Mouse (Mus musculus): Measurements from ENCODE around the gene Adipor1. TPM values are rescaled to one million over a fixed set of nuclear protein-coding genes. Genes with fewer than 3 reads are reported as not detected.
"Not testable (repeated sequence)": the region's sequence is repeated elsewhere in the genome, so short reads cannot be mapped to it uniquely, and the experiment has no call there.

Gene Adipor1
- total RNA-seq, 1 experiment from 2014 or later, result 373 TPM

DNA sequence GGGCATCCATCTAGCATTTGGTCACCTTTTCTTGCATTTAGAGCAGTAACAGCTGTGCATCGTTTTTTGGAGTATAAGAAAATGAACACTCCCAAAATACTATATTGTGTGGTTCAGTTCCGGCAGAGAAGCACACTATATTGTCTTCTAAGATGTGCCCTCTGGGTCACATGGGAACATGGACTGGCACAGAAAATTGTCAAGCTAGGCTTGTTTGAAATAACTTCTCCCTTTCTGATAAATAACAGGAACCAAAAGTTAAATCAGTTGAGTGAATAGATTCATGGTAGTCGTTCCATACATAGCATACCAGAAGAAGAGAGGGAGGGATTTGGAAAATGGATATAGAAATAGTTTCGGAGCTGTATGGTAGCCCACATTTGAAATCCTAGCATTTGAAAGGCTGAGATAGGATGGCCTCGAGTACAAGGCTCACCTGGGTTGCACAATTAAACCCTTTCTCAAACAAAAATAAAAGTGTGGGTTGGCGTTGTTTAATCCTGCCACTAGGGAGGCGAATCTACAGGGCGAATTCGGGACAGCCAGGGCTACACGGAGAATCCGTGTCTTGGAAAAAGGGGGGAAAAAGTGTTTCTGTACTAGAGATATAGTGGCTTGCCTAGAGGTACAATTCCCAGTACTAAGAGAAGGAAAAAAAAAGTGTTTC, 544 bp upstream of the Adipor1 start:
- no peak for ATAC-seq (ENCODE audit: extremely low read depth, insufficient number of reproducible peaks, low FRiP score, poor library complexity, severe bottlenecking)

DNA sequence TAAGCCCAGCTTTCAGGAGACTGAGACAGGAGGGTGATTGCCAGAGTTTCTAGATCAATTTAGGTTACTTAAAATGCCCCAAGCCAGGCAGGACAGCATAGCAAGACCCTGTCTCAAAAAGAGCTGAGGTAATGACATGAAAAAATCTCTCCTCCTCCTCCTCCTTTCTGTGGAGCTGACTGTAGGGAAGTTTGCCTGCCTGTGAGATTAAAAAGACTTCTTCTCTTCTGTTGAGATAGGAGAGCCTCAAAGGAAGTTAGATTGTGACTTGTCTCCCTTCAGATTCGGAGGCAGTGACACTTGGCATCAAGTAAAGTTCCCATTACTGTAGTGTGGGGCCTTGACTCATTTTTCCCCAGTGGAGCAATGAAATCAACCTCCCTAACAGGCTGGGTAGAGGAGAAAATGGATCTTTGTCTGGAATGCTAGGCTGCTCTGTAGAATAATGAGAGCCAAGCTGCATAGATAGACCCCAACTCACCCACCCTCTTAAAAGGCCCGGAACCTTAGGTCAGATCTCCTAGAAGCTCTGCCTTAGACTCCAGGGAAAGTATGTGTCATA, 3.3 kb downstream of the Adipor1 start:
- ATAC-seq (ENCODE audit: extremely low read depth, insufficient number of reproducible peaks, low FRiP score, poor library complexity, severe bottlenecking), result no peak

DNA sequence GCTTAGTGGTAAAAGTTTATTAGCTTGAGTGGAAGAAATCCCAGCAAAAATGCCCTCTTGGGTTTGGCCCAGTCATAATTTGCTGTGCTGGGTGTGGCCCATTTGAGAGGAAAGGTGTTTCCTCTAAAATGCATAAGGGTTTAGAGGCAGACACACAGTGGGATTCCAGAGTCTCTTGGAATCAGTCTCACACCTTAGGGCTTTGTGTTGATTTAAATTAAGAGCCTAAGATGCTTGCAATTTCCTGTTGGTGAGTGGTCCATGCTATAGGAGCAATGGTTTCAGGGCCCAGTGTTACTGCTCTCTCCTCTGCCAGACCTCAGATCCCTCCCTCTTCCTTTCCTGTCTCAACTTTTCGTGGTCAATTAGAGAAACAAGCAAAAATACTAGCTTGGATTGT, 4.0 kb downstream of the Adipor1 start:
- ATAC-seq (ENCODE audit: extremely low read depth, insufficient number of reproducible peaks, low FRiP score, poor library complexity, severe bottlenecking), result no peak

DNA sequence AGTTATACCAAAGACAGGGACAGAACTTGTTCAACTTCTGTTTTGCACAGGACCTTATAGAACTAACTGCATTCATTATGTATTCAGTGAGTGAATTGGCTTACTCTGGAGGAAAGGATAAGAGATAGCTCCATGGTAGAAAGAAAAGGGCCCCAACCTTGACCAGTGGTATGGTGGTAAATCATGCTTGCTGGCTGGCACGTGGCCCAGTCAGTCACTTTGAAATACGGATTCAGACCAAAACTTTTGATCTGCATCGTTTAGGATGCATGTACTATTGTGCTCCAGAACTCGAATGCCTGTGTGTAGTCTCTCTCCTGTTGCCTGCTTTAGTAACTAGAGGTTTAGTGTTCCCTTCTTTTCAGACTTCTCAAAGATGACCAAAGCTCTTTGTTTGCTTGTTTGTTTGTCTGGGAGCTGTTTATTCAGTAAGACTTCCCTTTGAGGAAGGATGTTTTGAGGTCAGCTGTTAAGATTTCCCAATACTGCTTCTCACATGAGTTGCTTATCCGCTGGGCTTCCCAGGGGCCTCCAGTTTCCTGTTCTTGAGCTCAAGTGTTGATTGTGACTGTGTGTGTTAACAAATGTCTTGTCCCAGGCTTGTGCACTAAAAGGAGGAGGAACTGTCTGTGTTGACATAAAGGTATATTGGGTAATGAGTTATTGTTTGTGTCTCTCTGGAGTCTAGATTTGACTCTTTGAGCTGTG, 4.7 kb downstream of the Adipor1 start:
- ATAC-seq (ENCODE audit: extremely low read depth, insufficient number of reproducible peaks, low FRiP score, poor library complexity, severe bottlenecking), result peak; percentile 75

DNA sequence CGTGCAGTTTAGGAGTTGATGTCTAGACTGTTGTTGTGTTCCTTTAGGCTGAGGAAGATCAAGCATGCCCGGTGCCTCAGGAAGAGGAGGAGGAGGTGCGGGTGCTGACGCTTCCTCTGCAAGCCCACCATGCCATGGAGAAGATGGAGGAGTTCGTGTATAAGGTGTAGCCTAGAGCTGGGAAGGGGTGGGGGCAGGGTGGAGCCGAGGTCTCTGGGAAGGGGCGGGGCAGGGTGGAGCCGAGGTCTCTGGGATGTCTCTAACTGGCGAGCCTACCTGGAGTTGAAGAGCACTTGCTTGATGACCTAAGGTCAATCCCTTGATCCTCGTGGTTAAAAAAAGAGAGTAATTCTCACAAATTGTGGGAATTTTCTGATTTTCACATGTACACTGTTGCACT, 8.7 kb downstream of the Adipor1 start:
- no peak for ATAC-seq (ENCODE audit: extremely low read depth, insufficient number of reproducible peaks, low FRiP score, poor library complexity, severe bottlenecking)

DNA sequence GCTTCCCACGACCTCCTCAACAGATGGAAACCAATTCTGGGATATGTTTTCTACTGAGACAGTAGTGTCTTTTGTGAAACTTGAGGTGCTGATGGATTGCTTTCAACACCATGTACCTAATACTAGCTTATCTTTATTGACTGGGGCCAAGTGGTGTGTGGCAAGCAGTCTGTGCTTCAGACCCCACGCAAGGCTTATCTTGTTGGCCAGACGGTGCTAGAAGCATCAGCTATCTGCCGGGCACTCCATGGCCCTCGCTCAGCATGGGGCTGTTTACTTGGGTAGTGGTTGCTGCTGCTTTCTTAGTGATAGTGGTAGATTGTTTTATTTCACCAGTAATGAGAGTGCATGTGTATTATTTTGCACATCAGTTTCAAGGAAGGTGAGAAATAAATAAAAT, 11.1 kb downstream of the Adipor1 start:
- no peak for ATAC-seq (ENCODE audit: extremely low read depth, insufficient number of reproducible peaks, low FRiP score, poor library complexity, severe bottlenecking)

DNA sequence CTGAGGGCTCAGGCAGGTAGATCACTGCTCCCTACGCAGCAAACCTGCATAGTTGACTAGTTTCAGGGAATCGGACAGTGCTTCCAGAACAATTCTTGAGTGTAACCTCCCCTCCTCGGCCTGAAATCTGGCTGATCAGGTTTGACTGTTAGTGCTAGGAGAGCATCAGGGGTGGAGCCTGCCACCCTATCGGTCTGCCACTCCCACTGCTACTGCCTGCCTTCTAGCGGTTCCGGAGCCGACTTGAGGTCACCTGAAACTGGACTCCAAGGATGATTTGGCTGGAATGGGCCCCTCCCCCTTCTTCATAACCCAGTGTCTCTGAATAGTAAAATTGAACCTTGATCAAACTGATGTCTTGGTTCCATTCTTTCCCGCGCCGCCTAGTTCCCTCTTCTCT, 17.8 kb downstream of the Adipor1 start:
- ATAC-seq (ENCODE audit: extremely low read depth, insufficient number of reproducible peaks, low FRiP score, poor library complexity, severe bottlenecking), result no peak

DNA sequence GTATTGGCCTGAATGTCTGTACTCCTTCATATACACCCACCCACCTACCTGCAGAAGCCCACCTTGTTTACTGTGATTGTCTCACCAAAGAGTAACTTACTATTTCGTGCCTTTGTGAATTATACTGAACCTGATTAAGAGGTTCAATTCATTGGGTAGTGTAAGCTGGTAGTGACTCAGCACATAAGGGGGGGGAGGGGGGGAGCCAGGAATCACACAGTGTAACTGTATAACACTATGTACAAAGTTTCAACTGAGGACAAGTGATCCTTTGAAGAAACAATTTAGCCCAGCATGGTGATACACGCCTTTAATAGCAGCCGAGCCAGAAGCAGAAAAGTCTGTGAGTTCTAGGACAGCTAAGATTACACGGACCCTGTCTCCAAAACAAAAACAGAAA, 18.3 kb downstream of the Adipor1 start:
- ATAC-seq (ENCODE audit: extremely low read depth, insufficient number of reproducible peaks, low FRiP score, poor library complexity, severe bottlenecking), result no peak

DNA sequence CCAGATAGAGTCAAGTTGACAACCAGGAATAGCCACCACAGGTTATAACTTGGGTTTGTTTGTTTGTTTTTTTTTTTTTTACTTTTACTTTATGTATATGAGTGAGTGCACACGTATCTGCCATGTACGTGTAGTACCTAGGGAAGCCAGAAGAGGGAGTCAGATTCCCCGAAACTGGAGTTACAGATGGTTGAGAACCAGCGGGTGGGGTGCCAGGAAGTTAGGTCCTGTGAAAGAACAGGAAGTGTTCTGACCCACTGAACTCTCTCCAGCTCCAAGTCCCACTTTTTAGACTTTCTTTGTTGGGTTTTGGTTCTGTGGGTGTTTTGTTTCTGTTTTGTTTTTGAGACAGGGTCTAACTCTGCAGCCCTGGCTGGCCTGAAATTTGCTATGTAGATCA, 20.2 kb downstream of the Adipor1 start:
- ATAC-seq (ENCODE audit: extremely low read depth, insufficient number of reproducible peaks, low FRiP score, poor library complexity, severe bottlenecking), result peak; percentile 69

DNA sequence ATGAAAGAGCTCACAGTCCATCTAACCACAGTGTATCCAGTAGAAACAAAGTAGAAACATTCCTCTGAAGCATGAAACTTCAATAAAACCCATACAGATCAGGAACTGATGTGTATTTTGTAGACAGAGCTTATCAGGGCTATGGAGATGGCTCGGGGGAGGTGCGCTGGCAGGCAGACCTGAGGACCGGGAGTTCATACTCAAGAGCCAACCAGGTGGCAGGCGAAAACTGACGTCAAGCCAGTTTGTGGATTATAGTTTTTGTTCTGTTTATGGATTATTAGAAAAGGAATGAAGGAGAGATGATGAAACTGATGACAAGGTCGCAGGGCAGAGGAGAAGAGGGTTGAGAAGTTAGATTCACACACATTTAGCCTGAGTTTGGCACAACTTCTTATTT, 25.3 kb downstream of the Adipor1 start:
- no peak for ATAC-seq (ENCODE audit: extremely low read depth, insufficient number of reproducible peaks, low FRiP score, poor library complexity, severe bottlenecking)

DNA sequence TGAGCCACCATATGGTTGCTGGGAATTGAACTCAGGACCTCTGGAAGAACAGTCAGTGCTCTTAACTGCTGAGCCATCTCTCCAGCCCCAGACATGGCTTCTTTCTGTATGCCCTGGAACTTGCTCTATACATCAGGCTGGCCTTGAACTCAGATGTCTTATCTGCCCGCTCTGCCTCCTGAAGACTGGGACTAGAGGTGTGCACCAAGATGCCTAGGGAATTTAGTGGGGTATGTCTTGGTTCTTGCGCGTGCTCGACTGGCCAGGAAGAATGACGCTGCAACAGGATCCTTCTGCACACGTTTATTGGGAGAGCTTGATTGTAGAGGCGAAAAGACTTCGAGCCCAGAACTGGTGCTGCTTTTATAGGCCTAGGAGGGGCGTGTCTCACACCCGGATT, 26.6 kb downstream of the Adipor1 start:
- ATAC-seq (ENCODE audit: extremely low read depth, insufficient number of reproducible peaks, low FRiP score, poor library complexity, severe bottlenecking), result not testable (repeated sequence)

DNA sequence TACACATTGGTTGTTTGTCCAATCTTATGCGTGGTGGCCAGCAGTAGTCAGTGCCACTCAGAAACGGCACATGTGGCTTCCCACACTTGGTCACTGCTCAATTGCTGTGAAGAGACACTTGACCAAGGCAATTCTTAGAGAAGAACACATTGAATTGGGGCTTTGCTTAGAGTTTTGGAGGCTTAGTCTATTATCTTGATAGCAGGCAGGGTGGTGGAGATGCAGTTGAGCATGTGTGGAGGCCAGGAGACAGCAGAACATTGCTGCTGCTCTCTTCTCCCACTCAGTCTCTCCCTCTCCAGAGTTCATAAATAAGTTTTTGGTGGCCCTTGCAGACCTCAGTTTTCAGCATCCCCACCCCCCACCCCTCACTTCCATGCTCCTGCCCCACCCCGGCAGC, 27.2 kb downstream of the Adipor1 start:
- no peak for ATAC-seq (ENCODE audit: extremely low read depth, insufficient number of reproducible peaks, low FRiP score, poor library complexity, severe bottlenecking)

DNA sequence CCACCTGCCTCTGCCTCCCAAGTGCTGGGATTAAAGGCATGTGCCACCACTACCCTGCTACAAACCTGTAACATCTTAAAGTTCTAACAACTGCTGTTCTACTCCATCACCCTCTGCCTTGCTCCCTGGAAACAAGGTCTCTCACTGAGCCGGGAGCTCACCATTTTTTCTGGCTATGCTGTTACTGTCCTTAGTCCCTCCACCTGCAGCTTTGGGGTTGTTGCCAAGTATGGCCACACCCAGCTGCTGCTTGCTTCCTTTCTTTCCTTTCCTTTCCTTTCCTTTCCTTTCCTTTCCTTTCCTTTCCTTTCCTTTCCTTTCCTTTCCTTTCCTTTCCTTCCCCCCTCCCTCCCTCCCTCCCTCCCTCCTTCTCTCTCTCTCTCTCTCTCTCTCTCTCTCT, 28.1 kb downstream of the Adipor1 start:
- not testable (repeated sequence) for ATAC-seq (ENCODE audit: extremely low read depth, insufficient number of reproducible peaks, low FRiP score, poor library complexity, severe bottlenecking)

DNA sequence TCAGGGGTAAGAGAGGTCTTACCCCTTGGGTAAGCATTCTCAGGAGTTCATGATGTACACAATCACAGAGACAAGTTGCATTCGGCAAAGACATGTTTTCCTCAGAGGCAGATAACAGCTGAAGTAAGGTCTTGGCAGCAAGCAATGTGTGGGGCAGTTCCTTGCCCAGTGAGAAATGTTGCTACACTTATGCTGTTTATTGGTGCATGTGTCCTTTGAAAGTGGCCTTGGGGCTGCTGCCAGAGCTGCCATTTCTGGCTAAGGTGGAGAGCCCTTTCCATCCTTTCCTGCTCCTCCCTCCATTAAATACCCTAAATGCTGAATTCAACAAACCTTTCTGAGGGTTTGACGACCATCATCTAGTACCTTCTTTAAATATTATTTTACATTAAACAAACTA, 30.2 kb downstream of the Adipor1 start:
- no peak for ATAC-seq (ENCODE audit: extremely low read depth, insufficient number of reproducible peaks, low FRiP score, poor library complexity, severe bottlenecking)

DNA sequence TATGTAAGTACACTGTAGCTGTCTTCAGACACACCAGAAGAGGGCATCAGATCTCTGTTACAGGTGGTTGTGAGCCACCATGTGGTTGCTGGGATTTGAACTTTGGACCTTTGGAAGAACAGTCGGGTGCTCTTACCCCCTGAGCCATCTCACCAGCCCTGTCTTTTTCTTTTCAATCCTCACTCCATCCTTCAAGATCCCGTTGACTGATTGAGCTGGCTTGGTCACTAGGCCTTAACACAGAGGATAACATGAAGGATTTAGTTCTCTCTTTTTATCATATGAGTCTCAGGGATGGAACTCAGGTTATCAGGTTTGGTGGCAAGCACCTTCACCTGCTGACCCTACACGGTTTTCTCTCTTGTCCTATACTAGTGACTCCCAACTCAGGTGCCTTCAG, 33.4 kb downstream of the Adipor1 start:
- ATAC-seq (ENCODE audit: extremely low read depth, insufficient number of reproducible peaks, low FRiP score, poor library complexity, severe bottlenecking), result not testable (repeated sequence)

DNA sequence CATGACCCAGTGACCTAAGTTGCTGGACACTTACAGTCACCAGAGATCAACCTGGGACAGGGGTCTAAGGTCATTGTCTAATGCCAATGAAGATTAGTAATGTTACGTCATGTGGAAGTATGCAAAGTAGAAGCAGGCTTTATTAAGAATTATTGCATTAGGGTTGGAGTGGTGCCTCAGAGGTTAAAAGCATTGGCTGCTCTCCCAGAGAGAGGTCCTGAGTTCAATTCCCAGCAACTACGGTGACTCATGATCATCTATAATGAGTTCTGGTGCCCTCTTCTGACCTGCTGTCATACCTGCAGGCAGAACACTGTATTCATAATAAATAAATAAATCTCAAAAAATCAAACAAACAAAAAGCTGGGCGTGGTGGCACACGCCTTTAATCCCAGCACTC, 35.0 kb downstream of the Adipor1 start:
- ATAC-seq (ENCODE audit: extremely low read depth, insufficient number of reproducible peaks, low FRiP score, poor library complexity, severe bottlenecking), result no peak

DNA sequence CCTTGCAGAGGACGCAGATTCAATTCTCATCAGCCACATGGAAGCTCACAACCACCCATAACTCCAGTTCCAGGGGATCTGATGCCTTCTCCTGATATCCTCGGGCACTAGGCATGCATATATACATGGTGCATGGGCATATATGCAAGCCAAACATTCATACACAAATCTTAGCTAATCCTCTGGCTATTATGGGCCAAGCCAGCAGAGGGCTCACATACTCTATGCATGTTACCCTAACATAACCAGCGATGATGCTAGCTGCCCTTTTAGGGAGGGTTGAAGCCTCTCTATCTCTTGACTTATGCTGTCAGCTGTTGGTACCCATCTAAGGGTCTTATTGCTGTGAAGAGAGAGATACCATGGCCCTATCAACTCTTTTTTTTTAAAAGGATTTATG, 35.8 kb downstream of the Adipor1 start:
- ATAC-seq (ENCODE audit: extremely low read depth, insufficient number of reproducible peaks, low FRiP score, poor library complexity, severe bottlenecking), result peak; percentile 40; the same call in 1 of the 2 replicates

DNA sequence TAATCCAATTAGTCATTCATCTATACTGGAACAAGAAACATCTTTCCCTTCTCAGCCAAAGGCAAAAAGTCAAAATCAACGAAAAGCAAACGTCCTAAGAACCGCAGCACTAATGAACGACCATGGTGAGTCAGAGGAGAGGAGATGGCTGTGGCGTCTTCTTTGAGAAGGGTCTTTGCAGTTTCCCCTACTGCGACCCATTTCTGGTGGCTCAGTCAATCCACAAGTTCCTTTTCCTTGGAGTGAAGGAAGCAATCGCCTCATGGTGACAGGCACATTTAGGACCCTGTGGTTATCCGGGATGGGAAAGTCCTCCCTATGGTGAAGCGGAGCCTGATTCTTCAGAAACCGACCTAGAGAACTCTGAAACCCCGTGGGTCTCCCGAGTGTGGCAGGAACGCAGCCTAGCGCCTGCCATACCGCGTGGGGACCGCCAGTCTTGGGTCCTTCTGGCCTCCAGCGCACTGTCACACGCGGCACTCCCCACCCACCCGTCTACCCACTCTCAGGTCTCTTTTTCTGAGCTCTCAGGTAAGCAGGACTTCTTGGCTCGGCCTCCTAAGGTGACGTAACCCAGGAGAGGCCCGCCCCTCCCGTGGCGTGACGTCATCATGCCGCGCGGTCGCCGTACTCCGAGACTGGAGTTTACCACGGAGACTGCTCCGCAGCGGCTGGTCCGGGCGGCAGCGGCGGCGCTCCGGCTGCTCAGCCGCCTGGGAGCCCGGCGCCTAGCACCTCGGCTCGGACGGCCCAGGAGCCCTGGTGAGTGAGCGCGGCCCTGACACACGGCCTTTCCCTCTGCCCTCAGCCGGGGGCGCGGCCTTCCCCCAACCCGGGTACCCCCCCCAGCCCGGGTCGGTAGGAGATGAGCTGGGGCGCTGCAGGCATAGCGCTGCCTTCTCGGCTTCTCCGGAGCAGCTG, 40.0 kb downstream of the Adipor1 start, which contains the start of gene Klhl12:
Klhl12 (plus strand) TSS at position 628 of the 921 bp plus-strand sequence.
- ATAC-seq (ENCODE audit: extremely low read depth, insufficient number of reproducible peaks, low FRiP score, poor library complexity, severe bottlenecking), result peak; percentile 89

DNA sequence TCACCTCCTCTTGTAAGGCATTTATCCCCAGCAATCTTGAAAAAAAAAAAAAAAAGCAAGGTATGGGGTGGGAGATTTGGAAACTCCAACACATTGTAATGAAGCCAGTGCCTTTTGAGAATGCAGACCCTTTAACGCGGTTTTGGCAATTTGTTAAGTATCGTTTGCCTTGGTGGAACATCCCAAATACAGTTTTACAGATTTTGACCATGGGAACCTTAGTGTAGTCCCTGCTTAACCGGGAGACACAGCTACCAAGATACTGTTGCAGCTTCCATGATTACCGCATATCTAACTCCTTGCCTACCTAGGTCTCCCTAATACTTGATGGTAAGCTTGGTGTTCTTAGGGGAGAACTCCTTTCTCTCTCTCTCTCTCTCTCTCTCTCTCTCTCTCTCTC, 40.9 kb downstream of the Adipor1 start:
- no peak for ATAC-seq (ENCODE audit: extremely low read depth, insufficient number of reproducible peaks, low FRiP score, poor library complexity, severe bottlenecking)

Measured in neutrophil, adult 5-6 weeks (primary cell).